In the genomic region with DNA sequence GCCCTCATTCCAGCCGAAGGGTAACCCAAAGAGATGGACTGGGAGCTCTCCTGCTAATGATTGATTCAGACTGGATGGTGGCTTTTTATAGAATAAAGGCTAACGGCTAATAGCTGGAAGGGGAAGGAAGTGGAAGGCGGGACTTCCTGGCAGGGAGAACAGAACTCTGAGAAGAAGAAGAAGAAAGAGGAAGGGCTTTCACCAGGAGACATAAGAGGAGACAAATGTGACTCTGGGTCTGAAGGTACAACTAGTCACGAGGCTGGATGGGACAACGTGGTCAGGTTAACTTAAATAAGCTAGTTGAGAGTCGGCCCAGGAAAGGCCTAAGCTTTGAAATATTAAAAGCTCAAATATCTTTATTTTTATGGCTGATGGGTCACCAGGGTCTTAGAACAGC, we compare ENCODE assay signal across 20 mouse cellular contexts.
DNase-seq lines count a peak whose midpoint lies in the region; ATAC-seq and TF ChIP-seq lines count a peak whose summit lies in the region.
"Had no signal": no experiment of that assay in that cellular context is flagged by ENCODE, and none has a peak within 500 bp of the region (broad histone marks: within the 10 kb centered on the region; RNA-seq: fewer than 3 reads in every experiment).

No protein-coding gene starts in this region.

- TF ChIP-seq EP300 in lung, postnatal 0 days (IDR thresholded peaks at IDR 0.05): no peak

- H3K9ac ChIP-seq in lung, postnatal 0 days (replicated peaks; ENCODE audit: low read depth): no peak overlapping the region
- H3K9ac ChIP-seq: hindbrain, embryonic 15.5 days; limb, embryonic 15.5 days; neural tube, embryonic 12.5 days had no signal

- no peak overlapping the region for H3K27ac ChIP-seq in lung, postnatal 0 days (ENCODE audit: low read length)
- H3K27ac ChIP-seq in bone marrow macrophage, adult 2 months (ENCODE audit: insufficient read depth, low read depth, low read length): peak overlapping the region; percentile 92
- H3K27ac ChIP-seq: gastrocnemius, adult 2 months; hindbrain, embryonic 15.5 days; layer of hippocampus, adult 2 months; limb, embryonic 15.5 days; neural tube, embryonic 12.5 days had no signal

- no peak for TF ChIP-seq POLR2A in lung, adult 2 months (IDR thresholded peaks at IDR 0.05; ENCODE audit: borderline replicate concordance, extremely low read depth, low read depth, low read length)
- no peak for TF ChIP-seq POLR2A in bone marrow macrophage, adult 2 months (IDR thresholded peaks at IDR 0.05; ENCODE audit: borderline replicate concordance, low read depth, low read length)

- no peaks in the 10 kb centered on the region for H3K9me3 ChIP-seq in lung, postnatal 0 days (ENCODE audit: low read length)
- H3K9me3 ChIP-seq: hindbrain, embryonic 15.5 days; limb, embryonic 15.5 days; neural tube, embryonic 12.5 days had no signal

- no peak for TF ChIP-seq CTCF in lung, postnatal 0 days (IDR thresholded peaks at IDR 0.05)
- TF ChIP-seq CTCF in lung, adult 2 months (IDR thresholded peaks at IDR 0.05; ENCODE audit: insufficient read depth, low read length): no peak
- no peak for TF ChIP-seq CTCF in bone marrow macrophage, adult 2 months (IDR thresholded peaks at IDR 0.05; ENCODE audit: low read depth, low read length)

- H3K36me3 ChIP-seq in lung, postnatal 0 days (ENCODE audit: insufficient read depth, low read length): no peaks in the 10 kb centered on the region
- H3K36me3 ChIP-seq: hindbrain, embryonic 15.5 days; limb, embryonic 15.5 days; neural tube, embryonic 12.5 days had no signal

- no peak overlapping the region for H3K4me3 ChIP-seq in lung, postnatal 0 days (ENCODE audit: low read depth, low read length)
- no peak overlapping the region for H3K4me3 ChIP-seq in lung, adult 2 months (replicated peaks; ENCODE audit: extremely low read depth, low read depth, low read length)
- no peak overlapping the region for H3K4me3 ChIP-seq in bone marrow macrophage, adult 2 months (ENCODE audit: insufficient read depth, low read length)
- H3K4me3 ChIP-seq: gastrocnemius, adult 2 months; hindbrain, embryonic 15.5 days; layer of hippocampus, adult 2 months; limb, embryonic 15.5 days; neural tube, embryonic 12.5 days had no signal

- DNase-seq in CD4-positive, CD25-positive, alpha-beta regulatory T cell, adult 2 months (ENCODE audit: low read depth, low spot score): peak; percentile 15
- DNase-seq in lung, postnatal 0 days (ENCODE audit: low spot score): peak; percentile 39
- no peak for DNase-seq in lung, adult 2 months
- no peak for DNase-seq in left cerebral cortex, adult 8-10 months (ENCODE audit: low spot score in 2 of 2)
- no peak for DNase-seq in cerebellum, postnatal 25 days
- DNase-seq: adrenal gland, adult 8-10 months; cerebellum, adult 9-11 months; gastrocnemius, adult 2 months; heart, postnatal 14 days; kidney, adult 18-20 months; thymus, postnatal 4 days had no signal

- H3K4me1 ChIP-seq in lung, postnatal 0 days (ENCODE audit: insufficient read depth, low read depth, low read length): peaks cover 3% of the 10 kb centered on the region; the same call in 1 of the 2 replicates
- no peaks in the 10 kb centered on the region for H3K4me1 ChIP-seq in lung, adult 2 months (ENCODE audit: control insufficient read depth, insufficient read depth, low read length)
- H3K4me1 ChIP-seq in bone marrow macrophage, adult 2 months (ENCODE audit: control insufficient read depth, insufficient read depth, low read length): peaks cover 42% of the 10 kb centered on the region

- ATAC-seq in CD4-positive, CD25-positive, alpha-beta regulatory T cell, adult 4 months: no peak
- no peak for ATAC-seq in lung, postnatal 0 days
- ATAC-seq in megakaryocyte progenitor cell, adult 5-6 weeks (replicated peaks; ENCODE audit: poor library complexity): 0 out of 2 replicates have a peak, but pooled peaks have one; percentile 27
- ATAC-seq: forebrain, embryonic 14.5 days; midbrain, embryonic 16.5 days had no signal

- 67% methylated on average over 6 of the region's 6 CpGs for WGBS in lung, postnatal 0 days
- WGBS in lung, adult 2 months: 62% methylated on average over 6 of the region's 6 CpGs

- H3K27me3 ChIP-seq in lung, postnatal 0 days (replicated peaks; ENCODE audit: insufficient read depth, low read length): no peaks in the 10 kb centered on the region
- H3K27me3 ChIP-seq: hindbrain, embryonic 15.5 days; limb, embryonic 15.5 days; neural tube, embryonic 12.5 days had no signal

- no peak overlapping the region for H3K4me2 ChIP-seq in lung, postnatal 0 days (replicated peaks; ENCODE audit: low read depth, low read length)
- H3K4me2 ChIP-seq: hindbrain, embryonic 15.5 days; limb, embryonic 15.5 days; neural tube, embryonic 12.5 days had no signal

Comparison
In these comparisons a context has a peak if more than half of its experiments do, and no peak if none do; other contexts are left out.
1. DNase-seq: peak in CD4-positive, CD25-positive, alpha-beta regulatory T cell, adult 2 months (single experiment) and lung, postnatal 0 days (single experiment); none in lung, adult 2 months (single experiment), left cerebral cortex, adult 8-10 months (0 of 2) and cerebellum, postnatal 25 days (0 of 2).